Mouse (Mus musculus): ENCODE results near the gene Fam89a.

- TF ChIP-seq CTCF (IDR thresholded peaks at IDR 0.05; ENCODE audit: control insufficient read depth, insufficient read depth, low read length) (no peak), POLR2A (IDR thresholded peaks at IDR 0.05; ENCODE audit: borderline replicate concordance, control insufficient read depth, low read depth, low read length) (no peak)
Observed at GRCm38 (mm10) chr8:124793661-124794485, 42.2 kb upstream of the Fam89a start.
